Mouse (Mus musculus) lung, embryonic 14.5 days (tissue): ENCODE results near the gene Serpinb6b. TPM values are rescaled to one million over a fixed set of nuclear protein-coding genes. Genes with fewer than 3 reads are reported as not detected.
A peak's percentile ranks its signal among the peaks of the same experiment; 100 is the strongest.

Experiments
- ATAC-seq: fragments of 200-750 bp; cut with Nextera tagmentation; 2 replicates; pipeline ENCODE4 v1.8.0; 2017; ENCODE audit warnings: mild to moderate bottlenecking, moderate TSS enrichment, moderate library complexity; ENCODE audit not compliant: insufficient read depth
- DNase-seq: peaks from one replicate; pipeline ENCODE4 v3.0.0-alpha.2; 2015
- H3K27ac ChIP-seq: fragments of 300-500 bp; sonication (generic); 2 replicates; pipeline ENCODE4 v1.5.1; 2014; ENCODE audit warnings: low read depth, mild to moderate bottlenecking, moderate library complexity
- H3K27me3 ChIP-seq: fragments of 300-500 bp; sonication (generic); 2 replicates; pipeline ENCODE4 v1.6.1; 2014; ENCODE audit warnings: low read length, control low read depth; ENCODE audit not compliant: insufficient read depth
- H3K36me3 ChIP-seq: fragments of 300-500 bp; sonication (generic); 2 replicates; pipeline ENCODE4 v1.6.1; 2014; ENCODE audit warnings: control low read depth; ENCODE audit not compliant: insufficient read depth
- H3K4me1 ChIP-seq: fragments of 300-500 bp; sonication (generic); 2 replicates; pipeline ENCODE4 v1.6.1; 2014; ENCODE audit warnings: antibody characterized with exemption, control low read depth; ENCODE audit not compliant: insufficient read depth
- H3K4me2 ChIP-seq: fragments of 300-500 bp; sonication (generic); 2 replicates; pipeline ENCODE4 v1.6.1; 2014; ENCODE audit warnings: mild to moderate bottlenecking
- H3K4me3 ChIP-seq: fragments of 300-500 bp; sonication (generic); 2 replicates; pipeline ENCODE4 v1.5.1; 2014; ENCODE audit warnings: low read depth, low read length
- H3K9ac ChIP-seq: fragments of 300-500 bp; sonication (generic); 2 replicates; pipeline ENCODE4 v1.6.1; 2014
- H3K9me3 ChIP-seq: fragments of 300-500 bp; sonication (generic); 2 replicates; pipeline ENCODE4 v1.6.1; 2016; ENCODE audit warnings: low read depth, low read length, control low read depth
- CTCF ChIP-seq: IDR thresholded peaks from 2 replicates; pipeline ENCODE4 v1.5.1; 2016; ENCODE audit warnings: antibody characterized with exemption, low read depth
- WGBS: fragments of 180-500 bp; shearing (Covaris S2); extraction: QIAGEN DNeasy Blood & Tissue Kit; methylation state at CpG from one replicate; pipeline ENCODE4 v1.1.7; 2014; 5-methylcytosine and 5-hydroxymethylcytosine counted together
- polyA plus RNA-seq: library from polyadenylated mRNA; unstranded; fragments of >200 nt; fragmentation: Nextera tagmentation; extraction: Ambion mirVana; gene quantifications from 2 replicates; pipeline ENCODE4 v1.2.1, GENCODE M21; 2014

Gene Serpinb6b
- polyA plus RNA-seq, 1 experiment from 2014 or later, result 23.7 TPM

GRCm38 (mm10) chr13:33012395-33012794 lies 47.4 kb downstream of the Serpinb6b start:
- Histone ChIP-seq H3K9ac (no peak overlapping the region), H3K27me3 (no peaks in the 10 kb centered on the region), H3K9me3 (no peaks in the 10 kb centered on the region), H3K36me3 (peaks cover 17% of the 10 kb centered on the region), H3K27ac (no peak overlapping the region), H3K4me1 (no peaks in the 10 kb centered on the region), H3K4me2 (no peak overlapping the region), H3K4me3 (no peak overlapping the region)
- peak; percentile 87 for DNase-seq
- ATAC-seq, result peak; percentile 96
- no peak for TF ChIP-seq CTCF
- WGBS, result 42% methylated on average over 1 of the region's 1 CpGs

- H3K27me3 ChIP-seq, result no peaks in the 10 kb centered on the region
- H3K9ac ChIP-seq, result no peak overlapping the region
- H3K27ac ChIP-seq, result no peak overlapping the region
- no peak for TF ChIP-seq CTCF
- no peaks in the 10 kb centered on the region for H3K4me1 ChIP-seq
- WGBS, result 36% methylated on average over 2 of the region's 2 CpGs
- DNase-seq (no peak), ATAC-seq (no peak)
- H3K4me2 ChIP-seq, result no peak overlapping the region
- no peak overlapping the region for H3K4me3 ChIP-seq
- H3K36me3 ChIP-seq, result peaks cover 17% of the 10 kb centered on the region
- H3K9me3 ChIP-seq, result no peaks in the 10 kb centered on the region
Observed at GRCm38 (mm10) chr13:33013271-33013670, 48.3 kb downstream of the Serpinb6b start.

GRCm38 (mm10) chr13:33022371-33022770 lies 57.4 kb downstream of the Serpinb6b start:
- no peak for ATAC-seq
- 84% methylated on average over 1 of the region's 1 CpGs for WGBS
- no peak overlapping the region for H3K9ac ChIP-seq
- H3K4me1 ChIP-seq, result no peaks in the 10 kb centered on the region
- H3K9me3 ChIP-seq, result peaks cover 4% of the 10 kb centered on the region; the same call in 1 of the 2 replicates
- TF ChIP-seq CTCF, result no peak
- no peak for DNase-seq
- no peaks in the 10 kb centered on the region for H3K27me3 ChIP-seq
- no peaks in the 10 kb centered on the region for H3K36me3 ChIP-seq
- H3K4me3 ChIP-seq, result no peak overlapping the region
- no peak overlapping the region for H3K27ac ChIP-seq
- H3K4me2 ChIP-seq, result no peak overlapping the region

- Histone ChIP-seq H3K27me3 (no peaks in the 10 kb centered on the region), H3K27ac (no peak overlapping the region), H3K9ac (no peak overlapping the region), H3K9me3 (no peaks in the 10 kb centered on the region), H3K36me3 (no peaks in the 10 kb centered on the region), H3K4me2 (no peak overlapping the region), H3K4me1 (no peaks in the 10 kb centered on the region), H3K4me3 (no peak overlapping the region)
- no peak for ATAC-seq
- no peak for DNase-seq
- 42% methylated on average over 1 of the region's 1 CpGs for WGBS
- no peak for TF ChIP-seq CTCF
Observed at GRCm38 (mm10) chr13:33026427-33027057, 61.5 kb downstream of the Serpinb6b start.

GRCm38 (mm10) chr13:33027244-33027643 lies 62.2 kb downstream of the Serpinb6b start, which contains the start of gene Serpinb9b:
Gene Serpinb9b (plus strand): TSS chr13:33027416.
- ATAC-seq, result no peak
- H3K4me3 ChIP-seq, result no peak within 1 kb of the TSS
- no peaks in the 10 kb centered on the region for H3K36me3 ChIP-seq
- H3K4me1 ChIP-seq, result no peaks in the 10 kb centered on the region
- WGBS, result 80% methylated on average over 2 of the region's 2 CpGs
- H3K27me3 ChIP-seq, result no peaks in the 10 kb centered on the region
- no peak for DNase-seq
- H3K4me2 ChIP-seq, result no peak within 1 kb of the TSS
- no peak within 1 kb of the TSS for H3K27ac ChIP-seq
- H3K9me3 ChIP-seq, result no peaks in the 10 kb centered on the region
- H3K9ac ChIP-seq, result no peak within 1 kb of the TSS
- TF ChIP-seq CTCF, result no peak

GRCm38 (mm10) chr13:33028146-33028545 lies 63.1 kb downstream of the Serpinb6b start:
- Histone ChIP-seq H3K4me1 (no peaks in the 10 kb centered on the region), H3K9me3 (no peaks in the 10 kb centered on the region), H3K27me3 (no peaks in the 10 kb centered on the region), H3K9ac (no peak overlapping the region), H3K4me2 (no peak overlapping the region), H3K36me3 (no peaks in the 10 kb centered on the region), H3K4me3 (no peak overlapping the region), H3K27ac (no peak overlapping the region)
- TF ChIP-seq CTCF, result no peak
- DNase-seq, result no peak
- WGBS, result 14% methylated on average over 2 of the region's 2 CpGs
- ATAC-seq, result no peak

GRCm38 (mm10) chr13:33028550-33028949 lies 63.5 kb downstream of the Serpinb6b start:
- no peak overlapping the region for H3K27ac ChIP-seq
- no peak overlapping the region for H3K4me2 ChIP-seq
- no peak for DNase-seq
- ATAC-seq, result no peak
- no peaks in the 10 kb centered on the region for H3K27me3 ChIP-seq
- H3K9me3 ChIP-seq, result no peaks in the 10 kb centered on the region
- H3K36me3 ChIP-seq, result no peaks in the 10 kb centered on the region
- H3K4me1 ChIP-seq, result no peaks in the 10 kb centered on the region
- WGBS, result 54% methylated on average over 2 of the region's 2 CpGs
- no peak for TF ChIP-seq CTCF
- H3K4me3 ChIP-seq, result no peak overlapping the region
- no peak overlapping the region for H3K9ac ChIP-seq

Other genes with a start within 250 kb of the Serpinb6b start
- gene Mylk4, start 181.3 kb upstream of the Serpinb6b start, polyA plus RNA-seq, result 0.09 TPM in 1 of 2 replicates, not detected in the other
- 20.3 and 22.4 TPM in 2 replicates for gene Wrnip1, start 163.2 kb upstream of the Serpinb6b start, polyA plus RNA-seq
- gene D930007J09Rik, start 162.4 kb upstream of the Serpinb6b start, polyA plus RNA-seq, result not detected in 2 replicates
- 5.1 and 6.4 TPM in 2 replicates for gene Serpinb1a, start 114.0 kb upstream of the Serpinb6b start, polyA plus RNA-seq
- not detected in 2 replicates for gene Serpinb1c, start 67.0 kb upstream of the Serpinb6b start, polyA plus RNA-seq
- 30.1 and 31.8 TPM in 2 replicates for gene Serpinb9, start 38.0 kb downstream of the Serpinb6b start, polyA plus RNA-seq
- 0.27 and 0.36 TPM in 2 replicates for gene Serpinb9b, start 62.2 kb downstream of the Serpinb6b start, polyA plus RNA-seq
- 0.18 and 0.37 TPM in 2 replicates for gene Serpinb1b, start 113.4 kb downstream of the Serpinb6b start, polyA plus RNA-seq
- gene Serpinb9c, start 194.5 kb downstream of the Serpinb6b start, polyA plus RNA-seq, result not detected in 2 replicates
- not detected in 2 replicates for gene Serpinb9d, start 227.8 kb downstream of the Serpinb6b start, polyA plus RNA-seq